In the genomic region with DNA sequence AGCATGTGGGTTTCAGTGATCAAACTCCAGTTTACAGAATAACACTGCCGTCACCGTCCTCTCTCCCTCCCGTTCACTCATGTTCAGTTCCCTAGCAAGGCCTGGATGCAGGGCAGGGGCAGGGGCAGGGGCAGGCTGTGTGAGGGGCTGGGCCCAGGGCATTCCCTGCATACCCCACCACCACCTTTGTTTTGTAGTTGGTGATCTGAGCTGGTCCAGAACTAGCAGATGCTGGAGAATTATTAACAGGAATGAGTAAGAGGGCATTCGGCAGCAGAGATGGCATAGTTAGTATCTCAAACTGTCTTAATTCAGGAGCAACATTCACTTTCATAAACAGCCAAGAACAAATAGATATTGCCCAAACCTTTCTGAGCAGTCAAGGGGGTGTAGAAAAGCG, we compare ENCODE assay signal across 19 mouse cellular contexts.
"Had no signal": no experiment of that assay in that cellular context is flagged by ENCODE, and none has a peak within 500 bp of the region (broad histone marks: within the 10 kb centered on the region; RNA-seq: fewer than 3 reads in every experiment).

No protein-coding gene starts in this region.

- H3K9ac ChIP-seq: limb, embryonic 12.5 days; limb, embryonic 15.5 days; liver, embryonic 13.5 days; neural tube, embryonic 12.5 days; neural tube, embryonic 15.5 days; stomach, embryonic 15.5 days had no signal

- H3K9me3 ChIP-seq: limb, embryonic 12.5 days; limb, embryonic 15.5 days; liver, embryonic 13.5 days; neural tube, embryonic 12.5 days; neural tube, embryonic 15.5 days; stomach, embryonic 15.5 days had no signal

- H3K27ac ChIP-seq: left cerebral cortex, adult 2 months; limb, embryonic 12.5 days; limb, embryonic 15.5 days; liver, embryonic 13.5 days; neural tube, embryonic 12.5 days; neural tube, embryonic 15.5 days; stomach, embryonic 15.5 days had no signal

- DNase-seq: layer of hippocampus, postnatal 36 days; liver, embryonic 13.5 days; lung, adult 2 months; lung, postnatal 14 days; lung, postnatal 4 days; midbrain, embryonic 14.5 days; right cerebral cortex, adult 18-20 months; right cerebral cortex, postnatal 14 days; right cerebral cortex, postnatal 4 days; thymus, adult 18-20 months; thymus, postnatal 4 days had no signal

- H3K27me3 ChIP-seq: limb, embryonic 12.5 days; limb, embryonic 15.5 days; liver, embryonic 13.5 days; neural tube, embryonic 12.5 days; neural tube, embryonic 15.5 days; stomach, embryonic 15.5 days had no signal

- H3K4me3 ChIP-seq: left cerebral cortex, adult 2 months; limb, embryonic 12.5 days; limb, embryonic 15.5 days; liver, embryonic 13.5 days; neural tube, embryonic 12.5 days; neural tube, embryonic 15.5 days; stomach, embryonic 15.5 days had no signal

- H3K4me2 ChIP-seq: limb, embryonic 12.5 days; limb, embryonic 15.5 days; liver, embryonic 13.5 days; midbrain, embryonic 11.5 days; neural tube, embryonic 12.5 days; neural tube, embryonic 15.5 days; stomach, embryonic 15.5 days had no signal

- ATAC-seq: intestine, postnatal 0 days had no signal

- H3K4me1 ChIP-seq: neural tube, embryonic 12.5 days had no signal
